Comparison of ENCODE assay signal across 8 mouse cellular contexts in genomic region chr11:120633520-120634343, GRCm38 (mm10). TPM values are rescaled to one million over a fixed set of nuclear protein-coding genes. Genes with fewer than 3 reads are reported as not detected.
A peak's percentile ranks its signal among the peaks of the same experiment; 100 is the strongest.
DNase-seq lines count a peak whose midpoint lies in the region; ATAC-seq and TF ChIP-seq lines count a peak whose summit lies in the region.

Gene Mafg, minus strand, starts transcription at chr11:120633600.

- no peak for TF ChIP-seq EP300 in ES-Bruce4 (IDR thresholded peaks at IDR 0.05; ENCODE audit: insufficient read depth, low read depth, low read length)

- intact Hi-C loops in heart, postnatal 14 days (cut with DNase I), result no loop called here

- H3K9ac ChIP-seq in ES-Bruce4 (ENCODE audit: low read depth, poor library complexity, severe bottlenecking), result peak within 1 kb of the TSS; percentile 99
- peak within 1 kb of the TSS; percentile 87 for H3K9ac ChIP-seq in forebrain, embryonic 14.5 days (ENCODE audit: low read length)
- H3K9ac ChIP-seq in neural tube, embryonic 15.5 days (replicated peaks), result peak within 1 kb of the TSS; percentile 87

- no peaks in the 10 kb centered on the region for H3K27me3 ChIP-seq in ES-Bruce4 (ENCODE audit: control insufficient read depth, insufficient read depth, low read length, poor library complexity, severe bottlenecking)
- H3K27me3 ChIP-seq in forebrain, embryonic 14.5 days (replicated peaks; ENCODE audit: control insufficient read depth, insufficient read depth, low read length), result no peaks in the 10 kb centered on the region
- H3K27me3 ChIP-seq in neural tube, embryonic 15.5 days (replicated peaks), result no peaks in the 10 kb centered on the region

- H3K4me1 ChIP-seq in ES-Bruce4 (ENCODE audit: control insufficient read depth, insufficient read depth, low read length), result no peaks in the 10 kb centered on the region
- H3K4me1 ChIP-seq in forebrain, embryonic 14.5 days (ENCODE audit: control insufficient read depth, insufficient read depth, low read length), result peaks cover 14% of the 10 kb centered on the region
- H3K4me1 ChIP-seq in neural tube, embryonic 15.5 days, result peaks cover 46% of the 10 kb centered on the region

- peak within 1 kb of the TSS; percentile 81 for H3K4me2 ChIP-seq in forebrain, embryonic 14.5 days (ENCODE audit: low read length)
- H3K4me2 ChIP-seq in neural tube, embryonic 15.5 days, result peak within 1 kb of the TSS; percentile 85

- peak; percentile 36 for TF ChIP-seq POLR2A in ES-Bruce4 (IDR thresholded peaks at IDR 0.05; ENCODE audit: insufficient read depth, low read length)

- ATAC-seq in cerebellum, adult (ENCODE audit: insufficient number of reproducible peaks, low FRiP score, low TSS enrichment), result peak; percentile 85
- peak; percentile 95 for ATAC-seq in forebrain, embryonic 14.5 days
- ATAC-seq in neural tube, embryonic 15.5 days (ENCODE audit: low FRiP score), result peak; percentile 90

- H3K36me3 ChIP-seq in ES-Bruce4 (ENCODE audit: control insufficient read depth, insufficient read depth, low read length, poor library complexity, severe bottlenecking), result peaks cover 6% of the 10 kb centered on the region; the same call in 1 of the 2 replicates
- peaks cover 8% of the 10 kb centered on the region for H3K36me3 ChIP-seq in forebrain, embryonic 14.5 days (ENCODE audit: control insufficient read depth, insufficient read depth, low read length)
- peaks cover 7% of the 10 kb centered on the region for H3K36me3 ChIP-seq in neural tube, embryonic 15.5 days

- TF ChIP-seq CTCF in ES-Bruce4 (IDR thresholded peaks at IDR 0.05; ENCODE audit: low read depth, low read length), result no peak

- WGBS in forebrain, embryonic 14.5 days, result 12% methylated on average over 49 of the region's 58 CpGs
- WGBS in neural tube, embryonic 15.5 days, result 11% methylated on average over 58 of the region's 58 CpGs

- peak within 1 kb of the TSS; percentile 68 for H3K27ac ChIP-seq in ES-Bruce4 (ENCODE audit: insufficient read depth, low read length)
- H3K27ac ChIP-seq in forebrain, embryonic 14.5 days (ENCODE audit: low read depth, low read length), result peak within 1 kb of the TSS; percentile 82
- peak within 1 kb of the TSS; percentile 88 for H3K27ac ChIP-seq in neural tube, embryonic 15.5 days (replicated peaks)

- peak within 1 kb of the TSS; percentile 93 for H3K4me3 ChIP-seq in ES-Bruce4 (ENCODE audit: low read depth, low read length)
- peak within 1 kb of the TSS; percentile 97 for H3K4me3 ChIP-seq in forebrain, embryonic 14.5 days (ENCODE audit: low read depth, low read length)
- H3K4me3 ChIP-seq in neural tube, embryonic 15.5 days (replicated peaks), result peak within 1 kb of the TSS; percentile 96

- DNase-seq in forebrain, embryonic 14.5 days (ENCODE audit: low spot score), result peak; percentile 98
- peak; percentile 94 to 95 for DNase-seq in heart, postnatal 14 days
- DNase-seq in layer of hippocampus, adult 11-12 months (ENCODE audit: low spot score), result peak; percentile 94
- DNase-seq in lung, adult 18-20 months, result peak; percentile 94 to 95
- DNase-seq in testis, postnatal 14 days (ENCODE audit: low spot score), result peak; percentile 93

- H3K9me3 ChIP-seq in ES-Bruce4 (replicated peaks; ENCODE audit: control insufficient read depth, insufficient read depth, low read length, poor library complexity, severe bottlenecking), result no peaks in the 10 kb centered on the region
- H3K9me3 ChIP-seq in forebrain, embryonic 14.5 days (replicated peaks; ENCODE audit: control insufficient read depth, low read length), result no peaks in the 10 kb centered on the region
- H3K9me3 ChIP-seq in neural tube, embryonic 15.5 days (replicated peaks), result no peaks in the 10 kb centered on the region

RNA-seq across cellular contexts. Expression of gene Mafg, which starts in this region (rescaled TPM):
- 48.0 and 53.0 TPM in 2 replicates for polyA plus RNA-seq in ES-Bruce4 (2011; ENCODE audit: insufficient read depth, insufficient read length, low read depth, missing spikeins)
- polyA plus RNA-seq in forebrain, embryonic 14.5 days (2014; fragmentation: Nextera tagmentation; extraction: Ambion mirVana), result 20.0 and 23.6 TPM in 2 replicates
- 10 to 100 TPM; 33.7 to 41.0 TPM for total RNA-seq in heart, postnatal 14 days (2021)
- polyA plus RNA-seq in neural tube, embryonic 15.5 days (2015; fragmentation: Nextera tagmentation; extraction: Ambion mirVana), result 40.1 and 41.0 TPM in 2 replicates

Comparison
In these comparisons a context has a peak if more than half of its experiments do, and no peak if none do; other contexts are left out.
1. Peak in every context shown above with its lines: DNase-seq, ATAC-seq, H3K4me3 ChIP-seq and H3K27ac ChIP-seq.